In the genomic region with DNA sequence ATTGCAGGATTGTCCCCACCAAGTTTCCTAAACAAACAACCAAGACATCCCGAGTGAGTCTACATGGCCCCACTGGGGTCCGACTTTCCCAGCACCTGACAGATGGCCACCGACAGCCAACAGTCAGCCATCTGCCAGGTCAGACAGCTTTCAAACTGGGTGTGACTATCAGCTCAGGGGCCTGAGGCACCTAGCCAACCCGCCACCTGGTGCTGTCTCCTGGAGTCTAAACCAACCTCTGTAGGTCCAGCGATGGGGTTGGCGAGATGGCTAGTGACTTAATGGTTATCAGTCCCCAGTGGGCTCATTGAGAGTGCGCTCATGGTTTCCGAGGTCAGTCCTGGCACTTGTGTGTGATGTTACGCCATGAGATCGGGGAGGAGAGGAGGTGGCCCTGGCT, we compare ENCODE assay signal across 16 mouse cellular contexts. TPM values are rescaled to one million over a fixed set of nuclear protein-coding genes. Genes with fewer than 3 reads are reported as not detected.
A peak's percentile ranks its signal among the peaks of the same experiment; 100 is the strongest.
DNase-seq lines count a peak whose midpoint lies in the region; ATAC-seq lines count a peak whose summit lies in the region.
"Had no signal": no experiment of that assay in that cellular context is flagged by ENCODE, and none has a peak within 500 bp of the region (broad histone marks: within the 10 kb centered on the region; RNA-seq: fewer than 3 reads in every experiment).

No protein-coding gene starts in this region.

- H3K4me2 ChIP-seq in hindbrain, embryonic 14.5 days (replicated peaks) = no peak overlapping the region
- H3K4me2 ChIP-seq: limb, embryonic 13.5 days; neural tube, embryonic 13.5 days had no signal

- peaks cover 21% of the 10 kb centered on the region for H3K27me3 ChIP-seq in hindbrain, embryonic 10.5 days (ENCODE audit: insufficient read depth, poor library complexity, severe bottlenecking)
- H3K27me3 ChIP-seq in hindbrain, embryonic 14.5 days (ENCODE audit: control insufficient read depth, insufficient read depth, low read length) = no peaks in the 10 kb centered on the region

- H3K27ac ChIP-seq in hindbrain, embryonic 10.5 days = peak overlapping the region; percentile 40; the same call in 1 of the 2 replicates
- H3K27ac ChIP-seq in hindbrain, embryonic 14.5 days = no peak overlapping the region
- H3K27ac ChIP-seq: limb, embryonic 13.5 days; liver, embryonic 14.5 days; neural tube, embryonic 13.5 days had no signal

- 80% methylated on average over 10 of the region's 10 CpGs for WGBS in hindbrain, embryonic 10.5 days
- 75% methylated on average over 10 of the region's 10 CpGs for WGBS in hindbrain, embryonic 14.5 days

- DNase-seq in hindbrain, embryonic 10.5 days (ENCODE audit: low spot score) = no peak
- no peak for DNase-seq in hindbrain, embryonic 14.5 days (ENCODE audit: low spot score)
- DNase-seq in retina, postnatal 1 day = peak; percentile 20
- no peak for DNase-seq in retina, embryonic 14.5 days (ENCODE audit: low spot score)
- peak; percentile 87 for DNase-seq in cerebellum, adult 9-11 months
- no peak for DNase-seq in testis, postnatal 14 days (ENCODE audit: low spot score)
- DNase-seq in layer of hippocampus, adult 8-10 months (ENCODE audit: low spot score in 2 of 2) = no peak
- DNase-seq: adrenal gland, postnatal 10 days; kidney, adult 18-20 months; kidney, postnatal 10 days; layer of hippocampus, adult 9-11 months; right cerebral cortex, postnatal 4 days; thymus, postnatal 4 days had no signal

- H3K36me3 ChIP-seq in hindbrain, embryonic 10.5 days = no peaks in the 10 kb centered on the region
- H3K36me3 ChIP-seq in hindbrain, embryonic 14.5 days (replicated peaks; ENCODE audit: control insufficient read depth, insufficient read depth) = no peaks in the 10 kb centered on the region
- H3K36me3 ChIP-seq: limb, embryonic 13.5 days; neural tube, embryonic 13.5 days had no signal

- no peak overlapping the region for H3K4me3 ChIP-seq in hindbrain, embryonic 10.5 days
- no peak overlapping the region for H3K4me3 ChIP-seq in hindbrain, embryonic 14.5 days (replicated peaks; ENCODE audit: low read length)
- H3K4me3 ChIP-seq: limb, embryonic 13.5 days; neural tube, embryonic 13.5 days had no signal

- no peaks in the 10 kb centered on the region for H3K9me3 ChIP-seq in hindbrain, embryonic 10.5 days
- H3K9me3 ChIP-seq in hindbrain, embryonic 14.5 days (ENCODE audit: control insufficient read depth, low read length) = no peaks in the 10 kb centered on the region
- H3K9me3 ChIP-seq: limb, embryonic 13.5 days; neural tube, embryonic 13.5 days had no signal

- ATAC-seq in hindbrain, embryonic 14.5 days (ENCODE audit: low FRiP score) = no peak

- H3K4me1 ChIP-seq in hindbrain, embryonic 10.5 days (replicated peaks) = peaks cover 38% of the 10 kb centered on the region
- H3K4me1 ChIP-seq in hindbrain, embryonic 14.5 days (replicated peaks; ENCODE audit: control insufficient read depth, insufficient read depth, low read length) = no peaks in the 10 kb centered on the region

- H3K9ac ChIP-seq in hindbrain, embryonic 14.5 days = no peak overlapping the region
- H3K9ac ChIP-seq: limb, embryonic 13.5 days; liver, embryonic 14.5 days; neural tube, embryonic 13.5 days had no signal

RNA-seq across cellular contexts. Expression of gene Coro2a, which starts 23.1 kb away (rescaled TPM):
- polyA plus RNA-seq in hindbrain, embryonic 10.5 days (2016; fragmentation: Nextera tagmentation; extraction: Ambion mirVana) = 5.9 and 10.8 TPM in 2 replicates
- 7.0 and 8.1 TPM in 2 replicates for polyA plus RNA-seq in hindbrain, embryonic 14.5 days (2014; fragmentation: Nextera tagmentation; extraction: Ambion mirVana)
- 10 to 100 TPM; 15.7 to 19.5 (median 17.8) TPM for total RNA-seq in layer of hippocampus, adult 8-10 months (2022)

RNA-seq across cellular contexts. Expression of gene Tbc1d2, which starts 24.9 kb away (rescaled TPM):
- polyA plus RNA-seq in hindbrain, embryonic 10.5 days (2016; fragmentation: Nextera tagmentation; extraction: Ambion mirVana) = 1.2 and 2.0 TPM in 2 replicates
- polyA plus RNA-seq in hindbrain, embryonic 14.5 days (2014; fragmentation: Nextera tagmentation; extraction: Ambion mirVana) = 0.99 and 1.4 TPM in 2 replicates
- total RNA-seq in layer of hippocampus, adult 8-10 months (2022) = 1 to 10 TPM; 2.8 to 4.2 (median 3.0) TPM

Comparison
In these comparisons a context has a peak if more than half of its experiments do, and no peak if none do; other contexts are left out.
1. DNase-seq: peak in retina, postnatal 1 day (single experiment) and cerebellum, adult 9-11 months (single experiment); none in hindbrain, embryonic 10.5 days (single experiment), hindbrain, embryonic 14.5 days (single experiment), retina, embryonic 14.5 days (single experiment), testis, postnatal 14 days (single experiment) and layer of hippocampus, adult 8-10 months (0 of 2).